Mouse (Mus musculus): ENCODE measurements around the gene Snx27. TPM values are rescaled to one million over a fixed set of nuclear protein-coding genes. Genes with fewer than 3 reads are reported as not detected.

Gene Snx27
- polyA plus RNA-seq, 1 experiment from 2014 or later: 60.0 TPM

Other genes starting within 250 kb of the Snx27 start
- gene Them5, start 240.6 kb downstream of the Snx27 start, polyA plus RNA-seq (2015; fragmentation: Nextera tagmentation; extraction: Ambion mirVana): 5.2 and 9.2 TPM in 2 replicates
- 2.3 and 3.5 TPM in 2 replicates for gene C2cd4d, start 220.3 kb downstream of the Snx27 start, polyA plus RNA-seq (2015; fragmentation: Nextera tagmentation; extraction: Ambion mirVana)
- 2.3 TPM in 2 replicates for gene Rorc, start 209.9 kb downstream of the Snx27 start, polyA plus RNA-seq (2015; fragmentation: Nextera tagmentation; extraction: Ambion mirVana)
- gene Lingo4, start 184.2 kb downstream of the Snx27 start, polyA plus RNA-seq (2015; fragmentation: Nextera tagmentation; extraction: Ambion mirVana): 0.13 and 0.28 TPM in 2 replicates
- 9.0 TPM in 2 replicates for gene Tdrkh, start 169.4 kb downstream of the Snx27 start, polyA plus RNA-seq (2015; fragmentation: Nextera tagmentation; extraction: Ambion mirVana)
- gene Mrpl9, start 139.4 kb downstream of the Snx27 start, polyA plus RNA-seq (2015; fragmentation: Nextera tagmentation; extraction: Ambion mirVana): 64.4 and 68.9 TPM in 2 replicates
- gene Oaz3, start 138.8 kb downstream of the Snx27 start, polyA plus RNA-seq (2015; fragmentation: Nextera tagmentation; extraction: Ambion mirVana): 1.0 TPM in 1 of 2 replicates, not detected in the other
- 6.9 and 9.8 TPM in 2 replicates for gene Celf3, start 104.4 kb downstream of the Snx27 start, polyA plus RNA-seq (2015; fragmentation: Nextera tagmentation; extraction: Ambion mirVana)
- gene Riiad1, start 102.4 kb downstream of the Snx27 start, polyA plus RNA-seq (2015; fragmentation: Nextera tagmentation; extraction: Ambion mirVana): 1.2 and 1.5 TPM in 2 replicates
- gene Gm10972, start 60.4 kb upstream of the Snx27 start, polyA plus RNA-seq (2015; fragmentation: Nextera tagmentation; extraction: Ambion mirVana): not detected in 2 replicates
- 8.6 and 8.7 TPM in 2 replicates for gene Tuft1, start 76.2 kb upstream of the Snx27 start, polyA plus RNA-seq (2015; fragmentation: Nextera tagmentation; extraction: Ambion mirVana)
- 1.1 and 1.6 TPM in 2 replicates for gene Selenbp2, start 110.8 kb upstream of the Snx27 start, polyA plus RNA-seq (2015; fragmentation: Nextera tagmentation; extraction: Ambion mirVana)
- 7.2 and 9.7 TPM in 2 replicates for gene Cgn, start 203.8 kb upstream of the Snx27 start, polyA plus RNA-seq (2015; fragmentation: Nextera tagmentation; extraction: Ambion mirVana)

Measured in embryonic facial prominence, embryonic 13.5 days (tissue).